Mouse (Mus musculus): ENCODE measurements at regions not wholly inside any gene's neighbourhood (a gene's known extent, or its start where the extent isn't known, plus 50 kb on each side); places are given as distances from the start of the nearest gene placed in this dataset.

DNA sequence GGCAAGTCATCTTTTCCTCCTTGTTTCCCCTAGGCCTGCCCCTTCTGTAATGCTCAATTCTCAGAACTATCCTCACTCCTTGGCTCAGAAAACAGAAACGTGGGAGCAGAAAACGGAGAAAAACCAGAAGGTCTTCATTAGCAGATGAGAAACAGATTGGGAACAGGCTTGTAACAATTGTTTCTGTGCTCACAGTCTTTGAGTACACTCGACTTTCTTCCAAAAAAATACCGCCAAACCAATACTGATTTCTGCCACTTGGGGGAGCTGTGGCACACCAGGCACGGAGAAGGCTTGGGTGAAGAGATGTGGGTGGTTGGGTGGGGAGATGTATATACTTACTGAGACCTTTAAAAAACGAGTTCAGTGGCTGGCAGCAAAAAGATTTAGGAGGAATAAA lies 80.8 kb upstream of the 4930583I09Rik start:
- DNase-seq (ENCODE audit: low spot score), result no peak

DNA sequence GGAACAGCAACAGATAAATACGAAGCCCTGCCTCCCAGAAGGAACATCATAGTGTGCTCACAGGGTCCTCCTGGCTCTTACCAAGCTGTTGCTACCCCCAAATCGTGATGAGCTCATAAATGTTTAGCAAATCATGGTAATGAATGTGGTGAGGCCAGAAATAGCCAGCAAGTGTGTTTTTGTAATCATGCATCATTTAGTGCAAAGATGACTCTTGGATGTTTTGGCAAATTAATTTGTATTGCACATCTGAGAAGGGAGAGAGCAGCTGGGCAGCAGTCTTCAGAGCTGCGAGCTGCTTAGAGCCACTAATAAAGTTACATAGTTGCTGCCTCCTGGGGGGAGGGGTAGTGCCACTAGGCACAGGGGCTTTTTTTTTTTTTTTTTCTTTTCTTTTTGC lies 79.8 kb upstream of the 4930583I09Rik start:
- DNase-seq (ENCODE audit: low spot score), result no peak

DNA sequence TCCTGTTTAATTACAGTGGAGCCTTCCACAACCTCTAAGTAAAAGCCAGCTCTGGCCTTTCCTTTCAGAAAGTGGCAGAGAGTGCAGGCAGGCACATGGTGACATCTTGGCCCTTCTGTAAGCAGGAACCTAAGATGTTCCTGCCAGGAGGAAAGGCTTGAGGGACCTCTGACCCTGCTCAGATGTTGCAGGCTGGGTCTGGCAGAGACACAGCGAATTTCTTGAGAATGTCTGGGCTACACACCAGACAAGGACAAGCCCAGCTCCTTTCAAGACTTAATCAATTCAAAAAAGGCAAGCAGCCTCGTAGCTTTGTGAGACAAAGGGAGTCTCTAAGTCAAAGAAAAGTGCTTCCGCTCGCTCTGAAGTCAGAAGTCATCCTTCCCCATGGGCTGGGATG lies 79.2 kb upstream of the 4930583I09Rik start:
- no peak for DNase-seq (ENCODE audit: low spot score)

DNA sequence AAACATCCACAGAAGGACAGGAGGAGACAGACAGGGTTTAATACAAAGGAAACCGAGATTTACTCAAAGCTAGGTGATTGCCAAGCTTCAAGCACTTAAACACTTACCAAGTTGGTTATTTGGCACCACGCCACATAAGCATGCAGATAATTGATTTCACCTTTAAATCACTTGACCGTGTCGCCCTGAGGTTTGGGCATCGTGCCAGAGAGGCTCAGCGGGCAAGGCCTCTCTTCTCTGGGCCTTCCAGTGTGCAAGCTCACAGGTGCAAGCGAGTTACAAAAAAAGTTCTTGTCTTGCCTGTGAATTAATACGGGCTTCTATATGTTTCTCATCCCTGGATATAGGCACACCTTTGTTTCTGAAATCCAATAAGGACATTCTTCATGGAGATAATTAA lies 78.4 kb upstream of the 4930583I09Rik start:
- no peak for DNase-seq (ENCODE audit: low spot score)

DNA sequence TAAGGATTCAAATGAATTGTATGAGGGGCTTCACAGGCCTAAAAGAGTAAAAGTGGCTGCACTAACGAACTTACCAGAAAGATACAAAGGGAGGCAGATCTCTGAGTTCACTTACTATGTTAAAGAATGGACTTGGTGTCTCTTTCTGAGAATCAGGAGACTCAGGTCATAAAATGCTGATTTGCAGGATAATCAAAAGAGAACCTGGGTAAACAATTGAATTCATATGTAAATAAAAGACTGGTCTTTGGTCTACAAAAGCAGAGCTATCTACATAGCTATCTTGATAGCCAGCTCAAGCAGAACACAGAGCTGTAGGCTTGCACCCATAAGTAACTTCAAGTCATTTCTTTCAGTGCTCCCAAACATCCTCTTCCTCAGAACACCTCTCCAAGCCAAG lies 72.8 kb upstream of the 4930583I09Rik start:
- no peak for DNase-seq (ENCODE audit: low spot score)

DNA sequence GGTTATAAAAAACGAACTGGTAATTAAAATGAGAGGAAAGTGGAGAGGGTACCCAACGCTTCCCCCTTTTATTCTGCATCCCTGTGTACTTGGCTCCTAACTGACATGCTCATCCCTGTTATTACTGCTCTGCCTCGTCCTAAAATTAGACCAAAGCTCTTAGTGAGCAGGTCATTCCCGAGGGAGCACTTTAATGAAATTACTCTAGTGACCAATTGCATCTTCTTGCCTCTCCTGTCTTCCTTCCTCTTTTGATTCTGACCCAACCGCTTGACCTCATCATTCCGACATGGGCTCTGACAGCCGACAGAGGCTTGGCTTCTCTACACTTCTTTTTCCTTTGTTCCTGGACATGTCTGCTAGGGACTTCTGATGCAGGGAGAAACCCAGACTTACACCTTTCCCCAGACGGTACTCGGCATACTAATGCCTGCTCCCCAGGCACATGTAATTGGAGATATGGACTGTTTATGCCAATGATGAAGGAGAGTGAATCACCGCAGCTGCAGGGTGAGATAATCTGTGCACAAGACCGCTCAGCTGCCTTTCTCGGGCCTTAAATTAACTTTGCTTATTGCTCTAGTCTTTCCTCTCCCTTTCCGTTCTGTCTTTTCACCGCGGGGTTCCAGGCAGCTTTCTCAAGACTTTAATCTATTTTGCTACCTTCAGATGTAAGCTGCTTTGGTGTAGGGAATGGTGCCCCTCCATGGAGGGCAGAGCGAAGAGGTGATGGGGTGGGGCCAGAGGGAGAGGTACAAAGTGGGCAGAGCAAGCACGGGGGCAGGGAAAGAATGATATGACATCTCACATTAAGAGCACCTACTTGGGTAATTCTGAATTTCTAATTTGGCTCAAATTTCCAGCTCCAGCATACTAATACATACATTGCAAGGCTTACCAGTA lies 66.1 kb upstream of the 4930583I09Rik start:
- no peak for DNase-seq (ENCODE audit: low spot score)

DNA sequence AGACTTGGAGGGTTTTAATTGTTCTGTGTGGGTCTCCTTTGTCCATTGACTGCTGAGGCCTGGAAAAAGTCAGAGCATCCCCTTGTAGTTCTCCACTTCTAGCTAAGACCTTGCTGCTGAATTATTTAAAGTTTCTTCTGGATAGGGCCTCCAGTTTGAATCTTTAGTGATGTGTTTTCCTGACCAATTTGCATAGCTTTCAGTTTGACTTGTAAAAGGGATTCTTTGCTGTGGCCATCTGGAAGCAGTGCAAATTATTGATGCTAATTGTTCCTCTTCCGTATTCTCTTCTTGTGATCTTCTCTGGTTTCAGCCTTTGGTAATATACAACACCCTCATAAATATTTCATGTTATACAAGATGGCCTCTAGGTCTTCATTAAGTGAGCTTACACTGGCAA lies 61.6 kb upstream of the 4930583I09Rik start:
- DNase-seq (ENCODE audit: low spot score), result no peak

DNA sequence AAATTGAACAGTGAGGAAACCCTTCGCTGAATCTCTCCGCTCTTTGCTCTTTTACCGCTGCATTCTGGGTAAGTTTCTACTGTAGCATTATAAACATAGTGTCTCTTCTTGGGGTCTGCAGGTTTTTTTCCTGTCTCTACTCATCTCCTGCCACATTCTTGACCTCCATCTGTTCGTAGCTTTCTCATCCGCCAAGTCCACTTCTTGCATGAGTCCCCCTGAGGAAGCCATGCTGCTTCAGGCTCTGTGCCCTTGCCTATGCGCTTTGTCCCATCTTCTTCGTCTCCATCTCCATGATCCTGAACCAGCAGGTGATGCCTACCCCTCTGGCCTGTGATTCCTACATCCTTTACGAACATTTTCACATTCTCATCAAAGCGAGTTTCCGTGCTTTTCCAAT lies 60.0 kb upstream of the 4930583I09Rik start:
- no peak for DNase-seq (ENCODE audit: low spot score)

DNA sequence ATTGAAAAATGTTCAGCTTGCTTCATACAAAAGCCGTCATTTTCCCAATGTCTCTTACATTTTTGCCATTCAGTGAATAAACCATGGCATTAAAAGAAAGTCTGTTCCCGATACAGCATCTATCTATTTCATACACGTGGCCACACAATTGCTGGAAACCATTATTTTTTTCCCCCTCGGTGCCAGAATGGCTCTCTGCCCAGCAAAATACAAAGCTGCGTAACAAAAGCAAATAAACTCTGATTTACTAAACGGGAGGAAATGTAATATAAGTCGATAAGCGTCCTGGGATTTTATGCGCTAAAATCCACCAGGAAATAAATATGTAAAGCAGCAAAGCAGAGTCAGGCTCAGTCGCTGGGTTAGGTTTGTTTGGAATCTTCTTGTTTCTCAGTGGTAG lies 59.6 kb upstream of the 4930583I09Rik start:
- DNase-seq (ENCODE audit: low spot score), result no peak

DNA sequence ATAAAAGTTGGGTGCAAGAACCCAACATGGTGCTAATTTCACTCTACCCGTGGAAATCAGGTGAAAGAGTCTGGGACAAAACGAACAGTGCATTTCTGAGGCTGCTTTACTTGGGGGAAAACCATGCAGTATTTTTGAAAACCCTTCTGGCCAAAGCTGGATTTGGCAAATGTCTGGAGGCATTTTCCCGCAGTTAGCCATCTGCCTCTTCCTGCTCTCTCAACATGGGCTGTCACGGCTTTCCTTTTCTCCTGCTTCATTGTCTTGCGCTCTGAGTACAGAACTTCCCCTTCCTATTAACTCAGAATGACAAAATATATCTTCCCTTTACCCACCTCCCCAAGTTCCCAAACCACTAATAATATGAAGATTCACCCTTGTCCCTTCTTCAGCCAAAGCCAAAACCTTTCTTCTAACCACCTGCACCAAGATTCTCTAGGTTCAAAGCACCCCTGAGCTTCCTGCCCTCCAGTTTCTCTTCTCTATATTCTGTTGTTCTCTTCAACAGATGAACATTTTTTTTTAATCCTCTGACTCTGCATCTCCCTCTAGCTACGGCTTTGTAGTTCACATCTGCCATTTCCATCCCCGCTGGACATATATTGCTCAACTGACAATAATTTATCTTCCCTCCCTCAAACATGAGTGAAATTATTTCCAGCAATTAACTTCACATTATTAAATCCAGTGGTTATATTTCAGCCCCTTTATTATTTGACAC lies 57.5 kb upstream of the 4930583I09Rik start:
- DNase-seq (ENCODE audit: low spot score), result no peak
